Mouse (Mus musculus) myocyte (in vitro differentiated cells): ENCODE measurements around the gene Atxn7l3.

Experiments
- E2F4 ChIP-seq: IDR thresholded peaks from one replicate; pipeline ENCODE4 v1.6.1; 2011; ENCODE audit warnings: mild to moderate bottlenecking, control low read depth, moderate library complexity; ENCODE audit not compliant: insufficient read depth
- MAX ChIP-seq: IDR thresholded peaks from one replicate; pipeline ENCODE4 v1.6.1; 2011; ENCODE audit warnings: low read depth, mild to moderate bottlenecking, control low read depth
- MYOG ChIP-seq, 3 experiments: IDR thresholded peaks; one replicate each; pipeline ENCODE4 v1.6.1; 2011; ENCODE audit warnings: control low read depth in 2 of 3, low read depth in 2 of 3, mild to moderate bottlenecking in 2 of 3; ENCODE audit not compliant: insufficient read length in 2 of 3, control insufficient read depth in 1 of 3, insufficient read depth in 1 of 3
- POLR2A ChIP-seq: IDR thresholded peaks from one replicate; pipeline ENCODE4 v1.6.1; 2011; ENCODE audit warnings: low read depth, mild to moderate bottlenecking, control low read depth, moderate library complexity; ENCODE audit not compliant: insufficient read length
- POLR2AphosphoS2 ChIP-seq: IDR thresholded peaks from one replicate; pipeline ENCODE4 v1.6.1; 2011; ENCODE audit warnings: low read depth, control low read depth; ENCODE audit not compliant: insufficient read length
- REST ChIP-seq: IDR thresholded peaks from one replicate; pipeline ENCODE4 v1.6.1; 2011; ENCODE audit warnings: mild to moderate bottlenecking, control low read depth, moderate library complexity; ENCODE audit not compliant: insufficient read depth, insufficient read length
- SRF ChIP-seq: IDR thresholded peaks from one replicate; pipeline ENCODE4 v1.6.1; 2011; ENCODE audit warnings: low read depth; ENCODE audit not compliant: control insufficient read depth, insufficient read length
- TCF12 ChIP-seq: IDR thresholded peaks from one replicate; pipeline ENCODE4 v1.6.1; 2011; ENCODE audit warnings: mild to moderate bottlenecking, control low read depth; ENCODE audit not compliant: poor library complexity, insufficient read depth, severe bottlenecking
- USF1 ChIP-seq: IDR thresholded peaks from one replicate; pipeline ENCODE4 v1.6.1; 2011; ENCODE audit warnings: low read depth, mild to moderate bottlenecking, control low read depth, moderate library complexity

DNA sequence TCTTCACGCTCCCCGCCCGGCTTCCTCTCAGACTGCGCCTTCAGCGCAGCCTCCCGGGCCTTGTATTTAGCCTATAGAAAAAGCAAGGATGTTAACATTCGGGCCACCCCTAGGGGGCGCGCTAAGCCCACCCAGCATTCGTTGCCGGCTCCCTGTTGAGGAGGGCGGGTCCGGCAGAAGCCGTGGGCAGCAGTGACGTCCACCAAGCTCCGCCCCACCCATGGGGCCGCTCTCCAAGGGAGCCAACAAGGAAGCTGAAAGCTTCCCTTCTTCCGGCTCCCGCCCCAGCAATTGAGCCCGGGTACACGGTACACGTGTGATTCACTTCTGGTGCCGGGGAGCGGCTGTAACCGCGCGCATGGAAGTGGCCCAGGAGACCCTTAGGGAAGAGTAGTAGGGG is 12.5 kb upstream of the Atxn7l3 start:
- TF ChIP-seq TCF12: no peak
- no peak for TF ChIP-seq E2F4
- no peak for TF ChIP-seq USF1
- TF ChIP-seq POLR2A: peak; percentile 46
- TF ChIP-seq MAX: no peak
- peak; percentile 91 for TF ChIP-seq POLR2AphosphoS2
- TF ChIP-seq REST: no peak
- TF ChIP-seq SRF: no peak
- TF ChIP-seq MYOG (IDR thresholded peaks at IDR 0.05; ENCODE audit: control insufficient read depth in 1 of 3, insufficient read depth in 1 of 3, insufficient read length in 2 of 3, low read depth in 2 of 3): no peak
